Mouse (Mus musculus) bone marrow, adult 2 months (tissue): Measurements from ENCODE around the gene Gck. TPM values are rescaled to one million over a fixed set of nuclear protein-coding genes. Genes with fewer than 3 reads are reported as not detected.
A peak's percentile ranks its signal among the peaks of the same experiment; 100 is the strongest.

ENCODE experiments used
- H3K27ac ChIP-seq: fragments of 200-500 bp; 2 replicates; pipeline ENCODE4 v1.5.1; 2012; ENCODE audit warnings: low read depth, mild to moderate bottlenecking, control low read depth, inconsistent platforms, low read length; ENCODE audit not compliant: control insufficient read depth, poor library complexity, insufficient read depth
- H3K4me1 ChIP-seq: fragments of 200-500 bp; 2 replicates; pipeline ENCODE4 v1.6.1; 2011; ENCODE audit warnings: low read length; ENCODE audit not compliant: control insufficient read depth, insufficient read depth
- H3K4me3 ChIP-seq: fragments of 200-500 bp; replicated peaks from 2 replicates; pipeline ENCODE3; 2011; ENCODE audit warnings: mild to moderate bottlenecking, low read depth, low read length, control low read depth; ENCODE audit not compliant: control insufficient read depth
- CTCF ChIP-seq: fragments of 200-500 bp; IDR thresholded peaks from 2 replicates; pipeline ENCODE4 v1.5.1; 2011; ENCODE audit warnings: low read length, control low read depth; ENCODE audit not compliant: control insufficient read depth, insufficient read depth
- POLR2A ChIP-seq: fragments of 200-500 bp; IDR thresholded peaks from 2 replicates; pipeline ENCODE4 v1.6.1; 2011; ENCODE audit warnings: low read depth, mild to moderate bottlenecking, control low read depth, low read length, borderline replicate concordance; ENCODE audit not compliant: control insufficient read depth
- WGBS: fragments of 180-500 bp; shearing (Covaris S2); methylation state at CpG from one replicate; pipeline ENCODE4 v1.1.7; 2018; 5-methylcytosine and 5-hydroxymethylcytosine counted together
- polyA plus RNA-seq: library from polyadenylated mRNA; stranded (reverse); fragments of >200 nt; gene quantifications from 2 replicates; pipeline ENCODE4 v1.2.4, GENCODE M21; 2011; ENCODE audit warnings: low replicate concordance; ENCODE audit not compliant: missing spikeins, insufficient read depth, insufficient read length

The Gck gene
- polyA plus RNA-seq, 1 experiment, result 2.8 TPM

- no peaks in the 10 kb centered on the region for H3K4me1 ChIP-seq
- 81% methylated on average over 13 of the region's 13 CpGs for WGBS
Observed at GRCm38 (mm10) chr11:5859883-5860550, 89.9 kb downstream of the Gck start.

GRCm38 (mm10) chr11:5858723-5859122, 91.2 kb downstream of the Gck start:
- H3K4me1 ChIP-seq, result no peaks in the 10 kb centered on the region
- no peak overlapping the region for H3K27ac ChIP-seq
- 69% methylated on average over 1 of the region's 1 CpGs for WGBS
- TF ChIP-seq CTCF (peak; percentile 34; the same call in 1 of the 2 replicates), POLR2A (no peak)
- H3K4me3 ChIP-seq, result no peak overlapping the region

More at GRCm38 (mm10) chr11:5859883-5860550, 89.9 kb downstream of the Gck start:
- Histone ChIP-seq H3K4me3 (no peak overlapping the region), H3K27ac (no peak overlapping the region)
- TF ChIP-seq POLR2A (no peak), CTCF (no peak)

GRCm38 (mm10) chr11:5856479-5857130, 93.3 kb downstream of the Gck start:
- Histone ChIP-seq H3K4me3 (no peak overlapping the region), H3K27ac (no peak overlapping the region), H3K4me1 (no peaks in the 10 kb centered on the region)
- WGBS, result 77% methylated on average over 8 of the region's 8 CpGs
- TF ChIP-seq POLR2A, result no peak
- no peak for TF ChIP-seq CTCF

GRCm38 (mm10) chr11:5855902-5856301, 94.0 kb downstream of the Gck start:
- TF ChIP-seq POLR2A (no peak), CTCF (no peak)
- Histone ChIP-seq H3K4me3 (no peak overlapping the region), H3K4me1 (no peaks in the 10 kb centered on the region), H3K27ac (no peak overlapping the region)
- 78% methylated on average over 7 of the region's 7 CpGs for WGBS

GRCm38 (mm10) chr11:5855481-5855880, 94.4 kb downstream of the Gck start:
- Histone ChIP-seq H3K27ac (no peak overlapping the region), H3K4me1 (no peaks in the 10 kb centered on the region), H3K4me3 (no peak overlapping the region)
- TF ChIP-seq CTCF (no peak), POLR2A (no peak)

GRCm38 (mm10) chr11:5852314-5852713, 97.6 kb downstream of the Gck start:
- Histone ChIP-seq H3K27ac (no peak overlapping the region), H3K4me1 (no peaks in the 10 kb centered on the region), H3K4me3 (no peak overlapping the region)
- WGBS, result 38% methylated on average over 1 of the region's 1 CpGs
- no peak for TF ChIP-seq POLR2A

- TF ChIP-seq POLR2A (no peak), CTCF (no peak)
- H3K4me3 ChIP-seq, result no peak overlapping the region
- H3K4me1 ChIP-seq, result no peaks in the 10 kb centered on the region; the same call in 1 of the 2 replicates
- 61% methylated on average over 4 of the region's 4 CpGs for WGBS
- H3K27ac ChIP-seq, result no peak overlapping the region
Observed at GRCm38 (mm10) chr11:5851021-5851736, 98.7 kb downstream of the Gck start.

Other genes starting within 250 kb of the Gck start
- gene Mrps24, start 234.4 kb downstream of the Gck start, polyA plus RNA-seq, result 28.2 and 49.7 TPM in 2 replicates
- gene Urgcp, start 187.7 kb downstream of the Gck start, polyA plus RNA-seq, result 4.8 and 6.3 TPM in 2 replicates
- gene Dbnl, start 161.6 kb downstream of the Gck start, polyA plus RNA-seq, result 48.8 and 72.4 TPM in 2 replicates
- 3.9 and 8.6 TPM in 2 replicates for gene Pgam2, start 146.3 kb downstream of the Gck start, polyA plus RNA-seq
- 16.8 and 42.5 TPM in 2 replicates for gene Polm, start 112.1 kb downstream of the Gck start, polyA plus RNA-seq
- gene Aebp1, start 88.1 kb downstream of the Gck start, polyA plus RNA-seq, result 0.84 and 2.3 TPM in 2 replicates
- gene Pold2, start 71.8 kb downstream of the Gck start, polyA plus RNA-seq, result 13.9 and 19.9 TPM in 2 replicates
- not detected in 2 replicates for gene Myl7, start 51.3 kb downstream of the Gck start, polyA plus RNA-seq
- gene Ykt6, start 5.6 kb upstream of the Gck start, polyA plus RNA-seq, result 24.6 and 30.8 TPM in 2 replicates
- gene Camk2b, start 116.3 kb upstream of the Gck start, polyA plus RNA-seq, result 1.4 and 5.1 TPM in 2 replicates
- gene A730071L15Rik, start 249.9 kb upstream of the Gck start, polyA plus RNA-seq, result not detected in 2 replicates